Mouse (Mus musculus) cerebellum, adult 8-10 months (tissue): ENCODE data around the gene Eng.

Source experiments
- DNase-seq: peaks from one replicate; pipeline ENCODE4 v3.0.0; 2022

Eng gene

DNA sequence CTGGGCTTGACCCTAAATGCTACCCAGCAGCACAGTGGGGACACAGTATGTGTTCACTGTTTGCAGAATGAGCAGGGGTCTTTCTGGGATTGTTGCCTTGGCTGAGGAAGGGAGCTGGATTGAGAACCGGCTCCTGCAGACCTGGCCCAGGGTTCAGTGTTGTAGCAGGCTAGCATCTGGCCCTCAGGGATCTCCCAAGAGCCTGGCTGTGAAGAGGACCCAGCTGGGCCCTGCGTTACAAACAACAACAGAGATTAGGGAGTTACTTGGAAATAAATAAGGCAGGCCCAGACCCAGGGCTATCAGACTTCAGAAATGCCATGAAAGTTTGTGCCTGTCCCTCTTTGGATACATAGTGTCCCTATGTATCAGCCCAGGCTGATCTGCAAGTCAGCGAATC is 748 bp upstream of the Eng start:
- DNase-seq: no peak

DNA sequence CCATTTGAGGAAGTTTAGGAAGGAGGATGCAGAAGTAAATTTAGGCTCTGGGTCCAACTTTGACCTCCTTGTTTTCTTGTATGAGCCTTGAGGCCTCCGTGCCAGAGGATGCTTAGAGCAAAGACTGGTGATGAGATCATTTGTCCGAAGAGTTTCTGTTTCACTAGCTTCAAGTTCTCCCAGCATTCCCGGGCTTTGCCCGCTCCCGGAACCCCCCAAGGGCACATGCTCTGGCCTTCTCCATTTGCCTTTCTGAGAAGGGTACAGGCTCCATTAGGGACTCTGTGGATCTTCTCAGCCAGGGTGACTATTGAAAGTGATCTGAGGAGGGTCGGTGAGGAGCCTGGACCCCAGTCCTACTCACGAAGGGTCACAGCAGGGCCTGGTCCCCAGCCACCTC is 971 bp downstream of the Eng start:
- no peak for DNase-seq

DNA sequence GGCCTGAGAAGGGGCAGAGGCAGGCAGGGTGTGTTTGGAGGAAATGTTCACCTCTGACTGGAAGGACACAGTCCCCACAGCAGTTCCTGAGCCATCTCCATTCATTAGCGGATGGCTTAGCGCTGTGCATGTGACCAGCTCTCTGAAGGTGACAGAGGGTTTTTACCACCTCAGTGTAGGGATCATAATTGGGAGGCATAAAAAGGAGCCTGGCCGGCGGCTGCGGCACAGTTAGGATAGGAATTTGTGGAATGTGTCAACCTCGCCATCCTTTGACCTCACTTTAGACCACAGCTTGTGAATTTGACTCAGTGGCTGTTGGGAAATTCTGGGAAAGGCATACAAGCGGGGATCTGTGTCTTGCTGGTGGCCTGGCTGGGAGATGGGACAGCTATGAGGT is 7.4 kb downstream of the Eng start:
- DNase-seq: no peak

DNA sequence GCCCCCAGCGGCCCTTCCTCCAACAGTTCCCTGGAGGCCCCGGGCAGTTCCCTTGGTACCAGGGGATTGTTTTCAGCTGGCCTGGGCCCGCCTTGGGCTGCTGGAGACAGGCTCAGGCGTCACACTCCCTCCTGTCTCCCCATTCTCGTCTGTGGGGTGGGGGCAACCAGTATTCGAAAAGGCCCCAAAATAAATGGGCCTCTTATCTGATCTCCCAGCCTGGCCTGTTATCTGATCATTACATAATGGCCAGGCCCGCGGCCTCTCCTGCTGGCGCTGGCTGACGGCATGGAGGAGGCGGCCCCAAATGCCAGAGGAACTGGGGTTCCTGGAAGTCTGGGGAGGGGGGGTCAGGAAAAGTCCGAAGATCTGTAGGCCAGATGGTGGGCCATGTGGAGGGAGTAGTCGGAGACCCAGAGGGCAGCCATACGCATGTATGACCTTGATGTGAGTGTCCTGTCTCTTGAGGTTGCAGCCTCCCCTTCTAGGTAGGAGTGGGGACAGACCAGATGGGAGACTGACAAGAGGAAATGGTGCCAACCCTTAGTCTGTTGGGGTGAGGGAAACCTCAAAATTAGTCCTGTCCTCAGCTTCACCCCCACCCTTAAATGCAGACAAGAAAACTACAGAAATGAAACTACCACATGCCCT is 8.5 kb downstream of the Eng start:
- DNase-seq: no peak

DNA sequence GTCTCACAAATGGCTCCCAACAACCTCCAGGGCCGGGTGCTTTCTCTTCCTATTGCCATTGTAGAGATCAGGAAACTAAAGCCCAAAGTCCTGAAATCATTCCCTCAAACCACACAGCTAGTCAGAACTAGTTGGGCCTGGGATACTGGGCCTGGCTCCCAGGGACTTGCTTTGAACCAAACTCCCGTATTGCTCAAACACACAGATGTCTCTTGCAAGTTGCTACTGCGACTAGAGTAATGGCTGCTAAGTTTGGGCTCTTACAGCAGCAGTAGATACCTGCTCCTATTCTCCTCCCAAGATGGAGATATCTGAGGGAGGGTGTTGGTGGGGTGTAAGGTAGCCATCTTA is 9.0 kb downstream of the Eng start:
- DNase-seq: no peak

DNA sequence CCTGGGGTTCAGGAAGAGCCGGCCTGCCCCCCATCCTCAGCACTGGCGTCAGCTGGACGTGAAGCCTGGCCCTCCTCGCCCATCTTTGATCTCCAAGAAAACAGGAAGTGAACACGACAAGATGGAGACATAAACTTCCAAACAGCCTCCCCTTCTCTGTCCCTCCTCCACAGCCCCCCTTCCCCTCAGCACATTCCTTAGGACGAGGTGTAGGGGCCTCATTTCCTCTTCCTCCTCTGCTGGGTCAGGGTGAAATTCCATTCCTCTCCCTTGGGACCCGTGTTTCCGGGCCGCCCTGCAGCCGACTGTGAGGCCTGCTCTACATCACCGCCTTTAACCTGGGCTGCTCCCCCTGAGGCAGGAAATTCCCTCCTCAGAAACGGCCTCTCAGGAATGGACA is 9.4 kb downstream of the Eng start:
- DNase-seq: no peak

DNA sequence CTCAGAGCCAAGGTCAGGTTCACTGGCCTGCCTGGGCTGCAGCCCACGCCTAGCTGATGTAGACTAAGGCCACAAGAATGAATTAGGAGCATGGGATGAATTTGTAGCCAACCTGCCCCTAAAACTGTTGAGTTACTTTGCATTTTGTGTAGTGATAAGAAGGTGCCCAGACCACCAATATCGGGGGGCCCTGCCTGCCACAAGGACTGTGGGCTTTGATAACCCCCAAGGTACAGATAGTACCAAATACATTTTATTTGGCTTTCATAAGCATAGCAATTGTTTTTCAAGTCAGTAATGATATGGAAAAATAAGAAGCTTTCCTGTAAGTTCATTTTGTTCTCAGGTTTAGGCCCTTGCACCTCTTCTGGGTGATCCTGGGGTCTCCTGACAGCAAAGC is 12.5 kb downstream of the Eng start:
- no peak for DNase-seq

DNA sequence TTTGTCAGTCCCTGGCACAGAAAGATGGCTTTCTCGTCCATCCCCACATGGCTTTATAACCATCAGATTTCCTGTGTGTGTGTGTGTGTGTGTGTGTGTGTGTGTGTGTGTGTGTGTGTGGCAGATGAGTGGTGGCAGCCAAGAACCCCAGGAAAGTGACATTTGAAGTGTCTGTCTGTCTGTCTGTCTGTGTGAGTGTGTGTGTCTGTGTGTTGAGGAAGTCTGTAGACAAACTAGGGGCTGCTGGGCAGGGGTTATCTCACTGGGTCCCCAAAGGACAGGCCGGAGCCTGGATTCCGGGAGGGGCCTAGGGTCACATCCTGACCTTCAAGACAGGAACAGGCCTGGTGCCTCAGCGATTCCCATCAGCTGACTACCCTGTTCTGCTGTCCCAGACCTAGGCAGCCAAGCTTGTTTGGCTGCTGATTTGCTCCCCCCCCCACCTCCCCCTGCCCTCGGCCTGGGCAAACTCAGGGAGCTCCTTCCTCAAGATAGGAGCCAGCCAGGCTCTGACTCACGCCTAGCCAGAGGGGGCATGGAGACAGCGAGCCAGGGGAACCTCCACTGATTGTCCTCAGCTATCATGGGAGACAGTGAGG is 15.2 kb downstream of the Eng start:
- DNase-seq: no peak

DNA sequence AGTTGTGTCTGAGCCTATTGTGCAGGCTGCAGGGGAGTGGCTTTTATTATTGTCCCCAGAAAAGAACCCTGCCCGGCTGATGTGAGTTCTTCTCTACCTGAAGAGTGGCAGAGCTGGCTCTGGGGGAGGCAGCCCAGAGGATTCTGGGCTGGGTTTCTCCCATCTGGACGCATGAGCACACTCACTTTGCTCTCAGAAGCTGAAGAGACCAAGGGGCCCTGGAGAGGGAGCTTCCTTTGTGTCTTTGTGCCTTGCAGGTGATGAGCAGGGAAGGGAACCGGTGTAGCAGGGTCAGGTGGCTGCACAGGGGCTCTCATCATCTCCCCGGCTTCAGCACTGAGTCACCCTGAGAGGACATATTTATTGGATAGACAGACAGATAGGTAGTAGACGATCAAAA is 15.9 kb downstream of the Eng start:
- no peak for DNase-seq

DNA sequence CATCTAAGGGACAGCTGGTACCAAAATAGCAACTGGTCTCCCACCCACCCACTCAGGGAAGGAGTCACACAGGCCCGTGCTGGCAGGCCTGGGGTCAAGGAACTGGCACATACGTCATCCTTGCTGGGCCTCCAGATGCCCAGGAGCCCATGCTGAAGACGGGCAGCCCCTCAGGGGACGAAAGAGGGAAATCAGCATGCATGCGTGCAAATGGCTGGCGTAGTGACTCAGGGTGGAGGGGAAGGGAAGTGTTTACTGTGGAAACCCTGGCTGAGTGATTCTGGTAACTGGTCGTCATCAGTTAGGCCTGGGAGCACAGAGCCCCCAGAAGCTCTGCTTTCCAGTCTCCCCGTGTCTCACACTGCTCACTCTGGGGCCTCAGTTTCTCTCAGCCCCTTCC is 18.9 kb downstream of the Eng start:
- no peak for DNase-seq

DNA sequence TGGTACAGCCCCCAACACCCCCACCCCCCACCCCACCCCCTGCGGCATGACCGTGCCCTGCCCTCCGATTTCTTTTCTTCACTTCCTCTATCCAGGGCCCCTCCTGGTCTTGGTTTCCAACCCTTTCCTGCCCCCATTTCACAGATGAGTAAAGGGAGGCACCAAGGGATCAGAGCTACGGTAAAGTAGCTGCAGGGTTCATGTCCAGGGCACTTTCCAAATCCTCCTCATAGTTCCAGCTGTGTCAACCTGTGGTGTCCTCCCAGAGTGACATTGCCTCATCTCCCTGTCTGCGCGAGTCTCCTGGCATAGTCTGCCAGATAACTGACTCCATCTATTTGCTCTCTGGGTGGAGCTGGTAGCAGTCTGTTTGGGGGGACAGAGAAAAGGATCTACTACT is 19.5 kb downstream of the Eng start:
- DNase-seq: no peak

DNA sequence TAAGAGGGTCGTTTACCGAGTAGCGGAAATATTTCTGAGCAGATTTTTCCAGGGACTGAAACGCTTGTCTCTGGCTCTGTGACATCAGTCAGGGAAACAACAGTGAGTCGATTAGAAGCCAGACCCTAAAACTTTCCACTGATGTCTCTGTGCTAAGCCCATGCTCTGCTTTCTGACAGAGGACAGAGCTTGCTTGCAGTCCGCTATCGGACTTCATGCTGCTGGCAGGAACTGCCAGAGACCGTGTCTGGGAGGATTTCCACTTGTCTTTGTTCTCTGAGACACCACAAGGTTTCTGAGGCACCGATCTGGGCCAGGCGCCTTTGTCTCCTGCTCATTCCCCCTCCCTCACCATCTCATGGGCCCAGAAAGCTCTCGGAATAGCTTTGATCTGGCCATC is 21.4 kb downstream of the Eng start:
- DNase-seq: no peak

DNA sequence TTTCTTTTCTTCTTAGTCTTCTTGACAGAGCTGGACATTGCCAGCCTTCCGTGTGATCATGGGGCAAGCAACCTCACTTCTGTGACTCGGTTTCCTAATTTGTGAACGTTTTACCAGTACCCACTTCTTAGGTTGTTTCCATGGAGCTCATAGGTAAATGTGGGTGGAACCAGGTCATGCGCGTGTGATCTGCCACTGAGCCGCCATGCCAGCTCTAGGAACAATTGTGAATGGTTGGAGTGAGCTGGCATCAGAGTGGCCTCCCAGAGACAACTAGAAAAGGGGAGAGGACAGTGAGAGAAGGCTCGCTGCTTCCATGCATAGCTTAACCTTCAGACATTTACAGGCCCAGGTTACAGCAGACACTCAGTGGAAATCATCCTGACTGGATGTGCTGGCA is 21.8 kb downstream of the Eng start:
- no peak for DNase-seq

DNA sequence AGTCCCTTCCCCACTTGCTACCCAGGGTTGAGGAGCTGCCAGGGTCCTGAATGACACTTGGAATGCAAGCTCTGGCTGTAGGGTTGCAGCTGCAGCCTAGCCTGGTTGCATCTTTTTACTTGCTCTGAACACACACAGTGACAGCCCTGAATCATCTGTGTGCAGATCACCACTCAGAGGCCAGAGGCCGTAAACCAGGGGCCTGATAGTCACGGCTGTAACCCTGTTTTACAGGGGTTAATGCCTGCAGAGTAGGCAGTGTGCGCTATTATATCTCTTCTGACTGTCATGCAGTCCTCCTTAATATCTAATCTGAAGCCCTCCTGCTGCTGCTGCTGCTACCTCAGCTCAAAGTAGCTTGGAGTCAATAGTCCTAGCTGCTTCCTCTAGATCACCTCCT is 23.5 kb downstream of the Eng start:
- DNase-seq: no peak

DNA sequence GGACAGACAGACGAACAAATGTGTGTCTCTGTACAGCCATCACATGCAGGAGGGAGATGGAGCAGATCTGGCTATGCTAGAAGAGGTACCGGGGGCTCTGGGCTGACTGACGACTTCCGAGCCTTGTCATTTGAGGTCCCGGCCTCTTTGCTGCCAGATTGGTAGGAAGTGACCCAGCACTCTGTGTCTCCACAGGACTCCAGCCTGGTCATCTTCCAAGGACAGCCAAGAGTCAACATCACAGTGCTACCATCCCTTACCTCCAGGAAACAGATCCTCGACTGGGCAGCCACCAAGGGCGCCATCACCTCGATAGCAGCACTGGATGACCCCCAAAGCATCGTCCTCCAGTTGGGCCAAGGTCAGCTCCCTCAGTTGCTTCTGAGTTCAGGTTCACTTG is 24.8 kb downstream of the Eng start:
- no peak for DNase-seq

DNA sequence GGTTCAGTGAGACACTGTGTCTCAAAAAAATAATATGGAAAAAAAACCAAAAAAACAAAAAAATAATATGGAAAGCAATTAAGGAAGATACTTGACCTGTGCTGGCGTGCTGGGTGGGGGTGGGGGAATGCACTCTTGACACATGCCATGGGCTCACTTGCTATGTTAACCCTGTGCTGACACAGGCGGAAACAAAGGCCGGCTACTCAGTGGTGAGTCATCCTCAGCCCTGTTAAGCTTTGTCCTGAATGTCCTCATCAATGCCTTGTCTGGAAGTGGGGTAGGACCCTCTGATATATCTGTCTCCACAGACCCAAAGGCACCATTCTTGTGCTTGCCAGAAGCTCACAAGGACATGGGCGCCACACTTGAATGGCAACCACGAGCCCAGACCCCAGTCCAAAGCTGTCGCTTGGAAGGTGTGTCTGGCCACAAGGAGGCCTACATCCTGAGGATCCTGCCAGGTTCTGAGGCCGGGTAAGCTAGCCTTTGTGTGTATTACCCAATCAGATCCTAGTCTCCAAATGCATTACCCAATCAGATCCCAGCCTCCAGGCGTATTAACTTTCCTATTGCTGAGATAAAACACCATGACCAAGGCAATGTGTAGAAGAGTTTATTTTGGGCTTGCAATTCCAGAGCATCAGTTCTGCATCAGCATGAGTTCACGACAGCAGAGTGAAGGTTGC is 25.7 kb downstream of the Eng start:
- DNase-seq: no peak

DNA sequence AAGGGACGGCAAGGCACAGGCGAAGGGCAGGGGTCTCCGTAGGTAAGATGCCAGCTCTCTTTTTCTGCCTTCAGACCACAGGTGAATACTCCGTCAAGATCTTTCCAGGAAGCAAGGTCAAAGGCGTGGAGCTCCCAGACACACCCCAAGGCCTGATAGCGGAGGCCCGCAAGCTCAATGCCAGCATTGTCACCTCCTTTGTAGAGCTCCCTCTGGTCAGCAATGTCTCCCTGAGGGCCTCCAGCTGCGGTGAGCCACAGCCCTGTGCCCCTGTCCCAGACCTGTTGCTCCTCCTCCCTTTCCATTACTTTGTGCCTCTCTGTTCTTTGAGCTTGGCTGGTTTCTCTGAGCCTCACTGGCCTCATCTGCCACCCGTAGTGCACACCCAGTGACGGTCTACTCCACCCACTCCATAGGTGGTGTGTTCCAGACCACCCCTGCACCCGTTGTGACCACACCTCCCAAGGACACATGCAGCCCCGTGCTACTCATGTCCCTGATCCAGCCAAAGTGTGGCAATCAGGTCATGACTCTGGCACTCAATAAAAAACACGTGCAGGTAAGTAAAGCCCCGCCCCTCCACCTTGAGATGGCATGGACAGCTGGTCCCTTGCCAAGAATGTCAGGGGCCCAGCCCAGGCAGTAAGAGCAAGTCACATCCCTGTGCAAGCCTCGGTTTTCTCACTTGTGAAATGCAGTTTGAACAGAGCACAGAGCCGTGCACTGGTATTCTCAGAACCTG is 27.0 kb downstream of the Eng start:
- no peak for DNase-seq

DNA sequence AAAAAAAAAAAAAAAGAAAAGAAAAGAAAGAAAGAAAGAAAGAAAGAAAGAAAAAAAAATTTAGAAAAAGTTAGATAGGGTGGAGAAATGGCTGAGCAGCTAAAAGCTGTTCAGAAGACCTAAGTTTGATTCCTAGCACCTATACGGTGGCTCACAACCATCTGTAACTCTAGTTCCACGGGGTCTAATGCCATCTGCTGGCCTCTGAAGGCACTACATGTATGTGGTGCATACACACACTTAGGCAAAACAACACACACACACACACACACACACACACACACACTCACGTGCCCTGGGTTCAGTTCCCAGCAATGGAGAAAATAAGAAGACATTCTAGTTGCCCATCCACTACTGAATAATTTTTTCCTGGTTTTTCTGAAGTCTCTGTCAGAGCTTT is 30.4 kb downstream of the Eng start:
- DNase-seq: no peak

DNA sequence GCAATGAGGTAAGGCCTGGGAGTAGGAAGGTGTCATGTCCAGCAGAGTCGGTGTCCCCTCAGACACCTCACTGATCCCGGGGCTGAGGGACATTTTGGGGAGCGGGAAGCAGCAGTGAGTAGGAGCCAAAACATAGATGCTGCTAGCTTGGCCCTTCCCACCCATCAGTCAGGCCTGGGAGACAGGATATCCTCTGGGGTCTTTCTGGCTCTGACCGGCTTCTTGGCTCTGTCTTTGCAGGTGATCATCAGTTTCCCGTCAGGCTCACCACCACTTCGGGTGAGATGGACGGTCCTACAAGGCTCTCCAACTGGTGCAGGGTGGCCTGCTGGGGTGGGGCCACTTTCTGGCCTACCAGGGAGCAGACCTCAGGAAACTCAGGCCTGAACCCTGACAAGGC is 31.3 kb downstream of the Eng start:
- DNase-seq: no peak

DNA sequence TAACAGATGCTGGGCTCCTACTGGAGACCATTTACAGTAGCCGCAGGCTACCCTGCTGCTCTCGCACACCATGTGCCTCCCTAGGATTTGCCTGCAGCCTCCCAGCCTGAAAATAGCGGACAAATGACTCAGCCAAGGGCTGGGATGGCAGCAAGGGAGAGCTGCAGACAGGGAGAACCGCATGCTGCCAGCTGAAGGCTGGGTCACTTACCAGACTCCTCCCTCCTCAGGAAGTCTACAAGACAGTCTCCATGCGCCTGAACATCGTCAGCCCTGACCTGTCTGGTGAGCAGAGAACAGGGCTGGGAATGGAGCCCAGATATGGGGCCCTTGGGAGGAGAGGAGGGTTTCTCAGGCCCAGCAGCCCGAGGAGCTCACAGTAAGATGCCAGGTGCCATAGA is 33.7 kb downstream of the Eng start:
- DNase-seq: no peak

DNA sequence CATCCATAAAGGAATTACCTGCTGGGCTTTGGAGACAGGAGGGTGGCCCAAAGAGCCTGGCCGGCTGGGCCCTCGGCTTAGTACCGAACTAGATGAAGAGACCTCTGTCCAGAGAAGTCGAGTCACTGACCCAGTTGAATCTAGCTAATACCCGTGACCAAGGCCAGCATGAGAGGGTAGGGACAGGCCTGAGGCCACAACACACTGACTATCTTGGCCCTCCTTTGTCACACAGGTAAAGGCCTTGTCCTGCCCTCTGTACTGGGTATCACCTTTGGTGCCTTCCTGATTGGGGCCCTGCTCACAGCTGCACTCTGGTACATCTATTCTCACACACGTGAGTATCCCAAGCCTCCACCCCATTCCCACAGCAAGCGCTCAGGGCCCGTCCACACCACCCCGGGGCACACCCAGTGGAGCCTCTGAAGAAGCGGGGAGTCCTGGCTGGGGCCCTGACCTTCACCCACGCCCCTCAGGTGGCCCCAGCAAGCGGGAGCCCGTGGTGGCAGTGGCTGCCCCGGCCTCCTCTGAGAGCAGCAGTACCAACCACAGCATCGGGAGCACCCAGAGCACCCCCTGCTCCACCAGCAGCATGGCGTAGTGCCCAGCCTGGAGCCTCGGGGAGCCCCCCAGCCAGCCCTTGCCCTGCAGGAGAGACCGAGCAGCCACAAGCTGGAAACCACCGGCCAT is 34.7 kb downstream of the Eng start:
- DNase-seq: no peak

DNA sequence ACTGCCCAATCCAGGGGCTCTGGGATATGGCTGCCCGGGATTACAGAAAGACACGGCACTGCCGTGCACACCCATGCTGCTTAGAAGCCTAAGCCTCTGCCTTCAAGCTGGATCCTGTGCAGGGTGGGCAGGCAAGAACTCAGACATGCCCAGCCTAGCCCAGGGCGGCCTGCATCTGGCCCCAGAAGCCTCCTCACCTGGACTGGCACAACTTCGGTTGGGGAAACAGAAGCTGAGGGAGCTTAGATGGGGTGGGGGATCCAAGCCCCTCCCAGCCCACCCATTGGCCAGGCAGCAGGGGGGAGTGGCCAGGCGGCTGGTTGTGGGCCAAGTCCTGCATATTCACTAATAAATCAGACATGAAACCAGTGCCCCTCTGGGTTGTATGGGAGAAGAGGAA is 35.4 kb downstream of the Eng start:
- DNase-seq: no peak

DNA sequence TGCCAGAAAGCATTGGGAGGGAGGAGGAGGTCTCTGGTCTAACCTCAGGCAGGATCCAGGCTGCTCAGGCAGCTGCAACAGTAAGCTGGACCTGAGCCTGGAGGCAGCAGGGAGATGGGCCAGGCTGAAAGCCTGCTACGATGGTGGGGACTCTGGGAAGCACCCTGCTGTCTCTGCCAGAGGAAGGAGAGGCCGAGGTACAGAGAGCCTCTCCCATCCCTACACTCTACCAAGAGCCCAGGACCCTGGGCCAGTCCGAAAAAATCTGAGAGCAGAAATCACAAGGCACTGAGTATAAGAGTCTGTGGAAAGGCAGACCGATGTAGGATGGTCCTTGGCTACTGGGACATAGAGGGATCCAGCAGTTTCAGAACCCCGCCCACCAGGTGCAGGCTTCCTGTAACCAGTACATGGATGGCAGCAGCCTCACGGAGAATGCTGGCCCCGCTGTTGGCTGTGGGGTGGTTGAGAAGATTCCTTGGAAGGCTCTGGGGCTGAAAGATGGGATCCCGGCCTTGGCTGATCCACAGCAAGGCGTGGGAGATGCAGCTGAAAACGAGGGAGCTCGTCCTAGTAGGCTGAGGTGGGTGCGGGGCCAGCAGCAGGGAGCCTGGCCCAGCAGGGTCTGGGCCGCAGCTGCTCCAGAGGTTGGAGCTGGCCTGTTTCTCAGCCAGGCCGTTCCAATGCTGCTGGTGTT is 36.5 kb downstream of the Eng start:
- DNase-seq: no peak
